Mouse (Mus musculus) fibroblast of lung, adult 2 months (primary cell): Measurements from ENCODE around the gene Riiad1.

ENCODE experiments used
- DNase-seq: peaks from one replicate; pipeline ENCODE4 v3.0.0-alpha.2; 2011; ENCODE audit warnings: low read depth

The Riiad1 gene

GRCm38 (mm10) chr3:94480291-94480884 is at the start of gene Riiad1:
TSS of gene Riiad1 (minus strand) at chr3:94480341.
- DNase-seq: no peak

- no peak for DNase-seq
These were observed 46.6 kb upstream of the Riiad1 start for GRCm38 (mm10) chr3:94526731-94527130.

GRCm38 (mm10) chr3:94506664-94507063 is 26.5 kb upstream of the Riiad1 start:
- DNase-seq: no peak

- no peak for DNase-seq
These were observed 22.1 kb upstream of the Riiad1 start for GRCm38 (mm10) chr3:94502243-94502642.

GRCm38 (mm10) chr3:94497162-94497561 is 17.0 kb upstream of the Riiad1 start:
- no peak for DNase-seq

GRCm38 (mm10) chr3:94487581-94487980 is 7.4 kb upstream of the Riiad1 start:
- no peak for DNase-seq

- no peak for DNase-seq
These were observed 5.8 kb upstream of the Riiad1 start for GRCm38 (mm10) chr3:94485922-94486321.

GRCm38 (mm10) chr3:94483790-94484439 is 3.8 kb upstream of the Riiad1 start:
- DNase-seq: no peak

- DNase-seq: peak; percentile 79
These were observed 2.7 kb upstream of the Riiad1 start for GRCm38 (mm10) chr3:94482764-94483385.

- no peak for DNase-seq
These were observed 1.3 kb upstream of the Riiad1 start for GRCm38 (mm10) chr3:94481429-94481828.

- no peak for DNase-seq
These were observed 577 bp downstream of the Riiad1 start for GRCm38 (mm10) chr3:94479564-94479963.

- DNase-seq: no peak
These were observed 1.5 kb downstream of the Riiad1 start for GRCm38 (mm10) chr3:94478591-94479169.

GRCm38 (mm10) chr3:94477981-94478422 is 2.1 kb downstream of the Riiad1 start, which contains the start of gene Celf3:
TSS of gene Celf3 (plus strand) at chr3:94478295.
- DNase-seq: no peak

GRCm38 (mm10) chr3:94477444-94477843 is 2.7 kb downstream of the Riiad1 start:
- no peak for DNase-seq

GRCm38 (mm10) chr3:94476301-94477035 is 3.7 kb downstream of the Riiad1 start:
- no peak for DNase-seq

- no peak for DNase-seq
These were observed 6.4 kb downstream of the Riiad1 start for GRCm38 (mm10) chr3:94473567-94474232.

- DNase-seq: no peak
These were observed 7.0 kb downstream of the Riiad1 start for GRCm38 (mm10) chr3:94473115-94473505.

GRCm38 (mm10) chr3:94472447-94473114 is 7.6 kb downstream of the Riiad1 start:
- no peak for DNase-seq

GRCm38 (mm10) chr3:94468931-94469330 is 11.2 kb downstream of the Riiad1 start:
- no peak for DNase-seq

- no peak for DNase-seq
These were observed 14.3 kb downstream of the Riiad1 start for GRCm38 (mm10) chr3:94465632-94466430.
